Mouse (Mus musculus) ES-Bruce4 (cell line): ENCODE results near the gene Zfp451. TPM values are rescaled to one million over a fixed set of nuclear protein-coding genes. Genes with fewer than 3 reads are reported as not detected.

Experiments
- H3K27ac ChIP-seq: 2 replicates; pipeline ENCODE4 v1.5.1; 2012; ENCODE audit warnings: low read length, inconsistent platforms; ENCODE audit not compliant: insufficient read depth
- H3K27me3 ChIP-seq: 2 replicates; pipeline ENCODE4 v1.6.1; 2012; ENCODE audit warnings: mild to moderate bottlenecking, low read length, inconsistent platforms; ENCODE audit not compliant: control insufficient read depth, poor library complexity, insufficient read depth, severe bottlenecking
- H3K36me3 ChIP-seq: 2 replicates; pipeline ENCODE4 v1.6.1; 2012; ENCODE audit warnings: inconsistent platforms, mild to moderate bottlenecking, low read length, moderate library complexity; ENCODE audit not compliant: control insufficient read depth, poor library complexity, insufficient read depth, severe bottlenecking
- H3K4me1 ChIP-seq: one replicate; pipeline ENCODE4 v1.8.1; 2011; ENCODE audit warnings: low read length; ENCODE audit not compliant: control insufficient read depth, insufficient read depth
- H3K4me3 ChIP-seq: 2 replicates; pipeline ENCODE4 v1.5.1; 2011; ENCODE audit warnings: low read depth, mild to moderate bottlenecking, low read length
- H3K9ac ChIP-seq: 2 replicates; pipeline ENCODE4 v1.6.1; 2012; ENCODE audit warnings: low read depth, mild to moderate bottlenecking, inconsistent platforms; ENCODE audit not compliant: poor library complexity, severe bottlenecking
- H3K9me3 ChIP-seq: replicated peaks from 2 replicates; pipeline ENCODE4 v1.6.1; 2012; ENCODE audit warnings: mild to moderate bottlenecking, low read length, inconsistent platforms; ENCODE audit not compliant: control insufficient read depth, poor library complexity, insufficient read depth, severe bottlenecking
- CTCF ChIP-seq: IDR thresholded peaks from one replicate; pipeline ENCODE4 v1.8.1; 2011; ENCODE audit warnings: low read depth, low read length
- EP300 ChIP-seq: IDR thresholded peaks from 2 replicates; pipeline ENCODE4 v1.6.1; 2011; ENCODE audit warnings: low read depth, low read length; ENCODE audit not compliant: insufficient read depth
- POLR2A ChIP-seq: IDR thresholded peaks from one replicate; pipeline ENCODE4 v1.8.1; 2011; ENCODE audit warnings: low read length; ENCODE audit not compliant: insufficient read depth
- polyA plus RNA-seq: library from polyadenylated mRNA; stranded (reverse); fragments of >200 nt; gene quantifications from 2 replicates; pipeline ENCODE4 v1.2.4, GENCODE M21; 2011; ENCODE audit warnings: low read depth; ENCODE audit not compliant: missing spikeins, insufficient read depth, insufficient read length

Gene Zfp451
- polyA plus RNA-seq, 1 experiment: 73.2 TPM

GRCm38 (mm10) chr1:33719733-33720225, 94.6 kb downstream of the Zfp451 start, which contains the start of gene Rab23:
TSS of gene Rab23 (plus strand) at chr1:33719887.
- H3K9ac ChIP-seq: peak within 1 kb of the TSS; percentile 91
- no peaks in the 10 kb centered on the region for H3K27me3 ChIP-seq
- H3K4me1 ChIP-seq: no peaks in the 10 kb centered on the region
- TF ChIP-seq POLR2A: no peak
- no peak for TF ChIP-seq CTCF
- TF ChIP-seq EP300: no peak
- peaks cover 26% of the 10 kb centered on the region for H3K36me3 ChIP-seq
- H3K27ac ChIP-seq: no peak within 1 kb of the TSS
- H3K4me3 ChIP-seq: peak within 1 kb of the TSS; percentile 94
- H3K9me3 ChIP-seq: no peaks in the 10 kb centered on the region

GRCm38 (mm10) chr1:33717636-33718035, 96.8 kb downstream of the Zfp451 start:
- peaks cover 10% of the 10 kb centered on the region for H3K36me3 ChIP-seq
- TF ChIP-seq POLR2A: no peak
- no peaks in the 10 kb centered on the region for H3K9me3 ChIP-seq
- H3K27me3 ChIP-seq: no peaks in the 10 kb centered on the region
- H3K4me3 ChIP-seq: no peak overlapping the region
- no peaks in the 10 kb centered on the region for H3K4me1 ChIP-seq
- H3K27ac ChIP-seq: no peak overlapping the region
- no peak overlapping the region for H3K9ac ChIP-seq

- H3K4me1 ChIP-seq: no peaks in the 10 kb centered on the region
- no peak overlapping the region for H3K27ac ChIP-seq
- H3K36me3 ChIP-seq: no peaks in the 10 kb centered on the region
- no peak overlapping the region for H3K4me3 ChIP-seq
- H3K9me3 ChIP-seq: no peaks in the 10 kb centered on the region
- TF ChIP-seq CTCF: no peak
- no peak for TF ChIP-seq POLR2A
- no peak for TF ChIP-seq EP300
- H3K9ac ChIP-seq: no peak overlapping the region
- no peaks in the 10 kb centered on the region for H3K27me3 ChIP-seq
Measured at GRCm38 (mm10) chr1:33714796-33715195, 99.6 kb downstream of the Zfp451 start.

GRCm38 (mm10) chr1:33712026-33712425, 102.4 kb downstream of the Zfp451 start:
- no peak overlapping the region for H3K4me3 ChIP-seq
- H3K9me3 ChIP-seq: no peaks in the 10 kb centered on the region
- no peaks in the 10 kb centered on the region for H3K27me3 ChIP-seq
- H3K27ac ChIP-seq: no peak overlapping the region
- H3K36me3 ChIP-seq: no peaks in the 10 kb centered on the region
- no peaks in the 10 kb centered on the region for H3K4me1 ChIP-seq
- H3K9ac ChIP-seq: no peak overlapping the region
- TF ChIP-seq CTCF (no peak), EP300 (no peak)

Other genes starting within 250 kb of the Zfp451 start
- gene Prim2, start 144.8 kb downstream of the Zfp451 start, polyA plus RNA-seq: 38.4 and 39.3 TPM in 2 replicates
- 43.6 and 46.8 TPM in 2 replicates for gene Rab23, start 94.7 kb downstream of the Zfp451 start, polyA plus RNA-seq
- 14.6 and 17.1 TPM in 2 replicates for gene Bag2, start 56.8 kb downstream of the Zfp451 start, polyA plus RNA-seq
- gene Bend6, start 93.2 kb upstream of the Zfp451 start, polyA plus RNA-seq: 5.4 and 6.9 TPM in 2 replicates
- 287 and 296 TPM in 2 replicates for gene Dst, start 93.6 kb upstream of the Zfp451 start, polyA plus RNA-seq